Mouse (Mus musculus) C2C12 (cell line): ENCODE data around the gene Cyp4f15. TPM values are rescaled to one million over a fixed set of nuclear protein-coding genes. Genes with fewer than 3 reads are reported as not detected.

Experiments
- H3K27me3 ChIP-seq: one replicate; pipeline ENCODE4 v1.6.1; 2011; ENCODE audit not compliant: control insufficient read depth, insufficient read depth, insufficient read length
- H3K36me3 ChIP-seq: one replicate; pipeline ENCODE4 v1.6.1; 2011; ENCODE audit not compliant: control insufficient read depth, insufficient read depth
- H3K4me3 ChIP-seq: one replicate; pipeline ENCODE4 v1.5.1; 2011; ENCODE audit warnings: mild to moderate bottlenecking, control low read depth; ENCODE audit not compliant: poor library complexity, insufficient read depth, severe bottlenecking
- H3K79me2 ChIP-seq: one replicate; pipeline ENCODE4 v1.6.1; 2011; ENCODE audit not compliant: control insufficient read depth, insufficient read depth
- H3K79me3 ChIP-seq: one replicate; pipeline ENCODE4 v1.6.1; 2011; ENCODE audit warnings: low read depth, control low read depth
- H3ac ChIP-seq: one replicate; pipeline ENCODE3; 2011; ENCODE audit warnings: low read depth; ENCODE audit not compliant: control insufficient read depth, insufficient read length
- CEBPB ChIP-seq: IDR thresholded peaks from one replicate; pipeline ENCODE4 v1.6.1; 2011; ENCODE audit warnings: low read depth, mild to moderate bottlenecking, control low read depth, moderate library complexity
- CTCF ChIP-seq: IDR thresholded peaks from one replicate; pipeline ENCODE4 v1.5.1; 2011; ENCODE audit not compliant: control insufficient read depth, insufficient read depth, insufficient read length
- FOSL1 ChIP-seq: IDR thresholded peaks from one replicate; pipeline ENCODE4 v1.8.0; 2011; ENCODE audit warnings: mild to moderate bottlenecking, low read length; ENCODE audit not compliant: poor library complexity, insufficient read depth, severe bottlenecking
- MAX ChIP-seq: IDR thresholded peaks from one replicate; pipeline ENCODE4 v1.6.1; 2011; ENCODE audit warnings: mild to moderate bottlenecking, control low read depth
- MYOD1 ChIP-seq: IDR thresholded peaks from one replicate; pipeline ENCODE4 v1.6.1; 2011; ENCODE audit warnings: low read depth; ENCODE audit not compliant: control insufficient read depth, insufficient read length
- MYOG ChIP-seq: IDR thresholded peaks from one replicate; pipeline ENCODE4 v1.6.1; 2011; ENCODE audit not compliant: control insufficient read depth, insufficient read length; ENCODE audit errors: extremely low read depth
- USF1 ChIP-seq: IDR thresholded peaks from one replicate; pipeline ENCODE4 v1.6.1; 2011; ENCODE audit warnings: low read depth, mild to moderate bottlenecking, control low read depth, moderate library complexity
- polyA plus RNA-seq: library from polyadenylated mRNA; unstranded; fragments of >200 nt; fragmentation: generic; extraction: Trizol; gene quantifications from one replicate; pipeline ENCODE4 v1.2.1, GENCODE M21; 2012; ENCODE audit warnings: missing spikeins

Cyp4f15 gene
- polyA plus RNA-seq, 1 experiment = not detected

- Histone ChIP-seq H3K79me2 (no peaks in the 10 kb centered on the region), H3K4me3 (no peak overlapping the region), H3ac (no peak overlapping the region), H3K79me3 (no peaks in the 10 kb centered on the region), H3K36me3 (no peaks in the 10 kb centered on the region), H3K27me3 (no peaks in the 10 kb centered on the region)
- TF ChIP-seq CTCF (no peak), MYOG (no peak), USF1 (no peak), FOSL1 (no peak), MYOD1 (no peak), MAX (no peak), CEBPB (no peak)
These were observed 27.2 kb upstream of the Cyp4f15 start for GRCm38 (mm10) chr17:32658246-32658645.

- Histone ChIP-seq H3ac (no peak within 1 kb of the TSS), H3K4me3 (no peak within 1 kb of the TSS), H3K27me3 (no peaks in the 10 kb centered on the region), H3K79me2 (no peaks in the 10 kb centered on the region), H3K79me3 (no peaks in the 10 kb centered on the region), H3K36me3 (no peaks in the 10 kb centered on the region)
- TF ChIP-seq USF1 = no peak
- TF ChIP-seq MYOG = no peak
- no peak for TF ChIP-seq MAX
- TF ChIP-seq FOSL1 = no peak
- no peak for TF ChIP-seq CEBPB
- no peak for TF ChIP-seq CTCF
These were observed 26.7 kb upstream of the Cyp4f15 start, which contains the start of gene Cyp4f40 for GRCm38 (mm10) chr17:32658712-32659111. Gene Cyp4f40 (plus strand): TSS chr17:32658900.

DNA sequence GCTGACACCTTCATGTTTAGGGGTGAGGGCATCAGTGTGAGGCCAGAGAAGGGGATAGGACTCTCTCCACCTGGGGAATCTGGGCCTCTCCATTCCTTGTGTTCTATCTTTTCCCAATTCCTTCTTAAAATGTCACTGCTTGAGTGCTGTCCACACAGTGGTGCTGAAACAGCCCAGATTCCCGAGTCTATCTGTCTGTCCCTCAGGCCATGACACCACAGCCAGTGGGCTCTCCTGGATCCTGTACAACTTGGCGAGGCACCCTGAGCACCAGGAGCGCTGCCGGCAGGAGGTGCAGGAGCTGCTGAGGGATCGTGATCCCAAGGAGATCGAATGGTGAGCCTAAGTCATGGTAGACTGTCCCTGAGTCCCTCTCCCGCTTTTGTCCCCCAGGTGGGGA is 11.5 kb upstream of the Cyp4f15 start:
- Histone ChIP-seq H3K79me3 (no peaks in the 10 kb centered on the region), H3ac (no peak overlapping the region), H3K36me3 (no peaks in the 10 kb centered on the region), H3K4me3 (no peak overlapping the region), H3K79me2 (no peaks in the 10 kb centered on the region), H3K27me3 (no peaks in the 10 kb centered on the region)
- no peak for TF ChIP-seq CTCF
- no peak for TF ChIP-seq FOSL1
- no peak for TF ChIP-seq MYOG
- no peak for TF ChIP-seq MAX
- TF ChIP-seq USF1 = no peak
- TF ChIP-seq CEBPB = no peak
- TF ChIP-seq MYOD1 = no peak

- Histone ChIP-seq H3K4me3 (no peak overlapping the region), H3K36me3 (no peaks in the 10 kb centered on the region), H3K79me3 (no peaks in the 10 kb centered on the region), H3K27me3 (no peaks in the 10 kb centered on the region), H3K79me2 (no peaks in the 10 kb centered on the region), H3ac (no peak overlapping the region)
- TF ChIP-seq USF1 (no peak), MAX (no peak), CTCF (no peak), CEBPB (no peak), MYOD1 (no peak), MYOG (no peak), FOSL1 (no peak)
These were observed 9.3 kb upstream of the Cyp4f15 start for GRCm38 (mm10) chr17:32676040-32676635.

- TF ChIP-seq MYOG (no peak), CEBPB (no peak), USF1 (no peak), FOSL1 (no peak), MAX (no peak), CTCF (no peak), MYOD1 (no peak)
- H3K79me2 ChIP-seq = no peaks in the 10 kb centered on the region
- H3K4me3 ChIP-seq = no peak overlapping the region
- no peaks in the 10 kb centered on the region for H3K27me3 ChIP-seq
- no peaks in the 10 kb centered on the region for H3K36me3 ChIP-seq
- no peak overlapping the region for H3ac ChIP-seq
- no peaks in the 10 kb centered on the region for H3K79me3 ChIP-seq
These were observed 5.0 kb upstream of the Cyp4f15 start for GRCm38 (mm10) chr17:32680404-32680803.

DNA sequence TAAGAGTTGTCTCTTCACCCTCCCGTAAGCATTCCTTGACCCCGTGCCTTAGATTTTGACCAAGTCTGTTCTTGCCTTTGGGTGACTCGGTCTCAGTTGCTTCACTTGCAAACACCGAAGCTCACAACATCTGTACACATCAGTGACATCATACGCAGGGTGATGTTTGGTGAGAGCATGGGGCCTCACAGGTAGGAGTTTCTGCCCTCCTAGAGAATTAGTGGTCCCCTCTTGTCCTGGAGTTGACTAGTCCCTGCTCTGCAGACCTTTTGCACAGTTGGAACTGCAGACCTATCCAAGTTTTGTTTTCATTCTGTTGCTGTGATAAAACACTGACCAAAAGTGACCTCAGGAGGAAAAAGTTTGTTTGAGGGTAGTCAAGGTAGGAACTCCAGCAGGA is 1.3 kb downstream of the Cyp4f15 start:
- H3K27me3 ChIP-seq = peaks cover 3% of the 10 kb centered on the region
- no peak overlapping the region for H3K4me3 ChIP-seq
- H3ac ChIP-seq = no peak overlapping the region
- H3K79me3 ChIP-seq = no peaks in the 10 kb centered on the region
- H3K36me3 ChIP-seq = no peaks in the 10 kb centered on the region
- TF ChIP-seq CEBPB = no peak
- TF ChIP-seq FOSL1 = no peak
- no peaks in the 10 kb centered on the region for H3K79me2 ChIP-seq
